Comparison of ENCODE assay signal across 18 mouse cellular contexts in the genomic region with DNA sequence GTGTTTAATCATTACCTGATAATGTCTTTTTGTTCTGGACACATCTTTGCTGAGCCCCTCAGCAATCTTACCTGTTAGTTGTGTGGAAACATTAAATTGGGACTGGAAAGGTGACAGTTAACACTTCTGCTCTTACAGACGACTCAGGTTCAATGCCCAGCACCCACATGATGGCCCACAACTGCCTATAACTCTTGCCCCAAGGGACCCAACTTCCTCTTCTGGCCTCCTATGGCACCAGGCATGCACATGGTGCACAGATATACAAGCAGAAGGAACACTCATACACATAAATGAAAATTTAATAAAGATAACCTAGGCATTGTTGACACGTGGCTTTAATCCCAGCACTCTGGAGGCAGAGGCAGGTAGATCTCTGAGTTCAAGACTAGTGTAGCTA. TPM values are rescaled to one million over a fixed set of nuclear protein-coding genes. Genes with fewer than 3 reads are reported as not detected.
DNase-seq lines count a peak whose midpoint lies in the region; ATAC-seq and TF ChIP-seq lines count a peak whose summit lies in the region.
"Had no signal": no experiment of that assay in that cellular context is flagged by ENCODE, and none has a peak within 500 bp of the region (broad histone marks: within the 10 kb centered on the region; RNA-seq: fewer than 3 reads in every experiment).

No protein-coding gene starts in this region.

- 52% methylated on average over 2 of the region's 2 CpGs for whole genome bisulfite sequencing in thymus, adult 2 months

- no peak overlapping the region for H3K4me3 ChIP-seq in thymus, adult 2 months (ENCODE audit: control insufficient read depth, insufficient read depth, low read length)
- H3K4me3 ChIP-seq in MEL (ENCODE audit: control insufficient read depth in 1 of 2, insufficient read depth in 1 of 2, low read depth in 2 of 2, low read length in 2 of 2), result no peak overlapping the region
- H3K4me3 ChIP-seq: embryonic facial prominence, embryonic 12.5 days; forebrain, embryonic 15.5 days; heart, embryonic 13.5 days; hindbrain, embryonic 15.5 days had no signal

- peaks cover 18% of the 10 kb centered on the region for H3K79me2 ChIP-seq in MEL (ENCODE audit: control insufficient read depth, insufficient read depth, low read length, poor library complexity)

- no peak for DNase-seq in thymus, adult 2 months
- DNase-seq in thymus, postnatal 25 days, result no peak
- peak; percentile 62 for DNase-seq in MEL (ENCODE audit: low read depth, low spot score)
- DNase-seq in cerebellum, adult 9-11 months, result no peak
- DNase-seq in kidney, postnatal 25 days, result no peak
- DNase-seq: adrenal gland, postnatal 10 days; cerebellum, adult 11-12 months; cerebellum, postnatal 10 days; embryo, embryonic 11 days; gastrocnemius, postnatal 36 days; heart, adult 11 months; heart, postnatal 36 days had no signal

- no peak for TF ChIP-seq RAD21 in MEL (IDR thresholded peaks at IDR 0.05; ENCODE audit: low read depth, low read length)

- H3K9me3 ChIP-seq in MEL (replicated peaks; ENCODE audit: insufficient read depth, low read length), result no peaks in the 10 kb centered on the region
- H3K9me3 ChIP-seq: embryonic facial prominence, embryonic 12.5 days; forebrain, embryonic 15.5 days; heart, embryonic 13.5 days; hindbrain, embryonic 15.5 days had no signal

- H3K4me1 ChIP-seq in thymus, adult 2 months (replicated peaks; ENCODE audit: control insufficient read depth, insufficient read depth, low read length), result peaks cover 31% of the 10 kb centered on the region
- peaks cover 8 to 38% of the 10 kb centered on the region in 2 experiments for H3K4me1 ChIP-seq in MEL (ENCODE audit: control insufficient read depth in 1 of 2, insufficient read depth in 2 of 2, low read length in 2 of 2)

- no peak for TF ChIP-seq CTCF in thymus, adult 2 months (IDR thresholded peaks at IDR 0.05; ENCODE audit: borderline replicate concordance, control insufficient read depth, extremely low read depth, insufficient read depth, low read length, poor library complexity)
- no peak for TF ChIP-seq CTCF in MEL (IDR thresholded peaks at IDR 0.05 in 2 of 3, conservative IDR thresholded peaks at IDR 0.05 in 1 of 3; ENCODE audit: control insufficient read depth in 1 of 3, insufficient read depth in 1 of 3, low read depth in 2 of 3, low read length in 3 of 3, poor library complexity in 1 of 3, severe bottlenecking in 1 of 3)

- ATAC-seq in neutrophil, adult 5-6 weeks (ENCODE audit: extremely low read depth, insufficient number of reproducible peaks, low FRiP score, poor library complexity, severe bottlenecking), result peak; percentile 77
- ATAC-seq in activated CD4-positive, CD25-positive, alpha-beta regulatory T cell, adult 4 months, result no peak
- ATAC-seq: forebrain, embryonic 15.5 days had no signal

- TF ChIP-seq POLR2A in thymus, adult 2 months (IDR thresholded peaks at IDR 0.05; ENCODE audit: control insufficient read depth, extremely low read depth, insufficient read depth, low read length, poor library complexity), result no peak
- peak in 1 of 2 experiments; percentile 17; a peak in 1 of 4 replicates for TF ChIP-seq POLR2A in MEL (IDR thresholded peaks at IDR 0.05; ENCODE audit: control insufficient read depth in 1 of 2, insufficient read depth in 1 of 2, low read depth in 1 of 2, low read length in 2 of 2, poor library complexity in 1 of 2)

- no peak; a peak in 1 of 4 replicates for TF ChIP-seq EP300 in MEL (IDR thresholded peaks at IDR 0.05; ENCODE audit: low read depth in 1 of 2, low read length in 2 of 2)

- no peak overlapping the region for H3K9ac ChIP-seq in MEL (ENCODE audit: control insufficient read depth, low read depth, low read length, poor library complexity, severe bottlenecking)
- H3K9ac ChIP-seq: embryonic facial prominence, embryonic 12.5 days; forebrain, embryonic 15.5 days; heart, embryonic 13.5 days; hindbrain, embryonic 15.5 days had no signal

- H3K36me3 ChIP-seq in thymus, adult 2 months (ENCODE audit: control insufficient read depth, insufficient read depth, low read length), result peaks cover 12% of the 10 kb centered on the region; the same call in 1 of the 2 replicates
- H3K36me3 ChIP-seq in MEL (ENCODE audit: control insufficient read depth in 1 of 2, insufficient read depth in 2 of 2, low read length in 2 of 2), result peaks cover 3 to 41% of the 10 kb centered on the region in 2 experiments; a peak in 3 of 4 replicates

- no peaks in the 10 kb centered on the region for H3K27me3 ChIP-seq in thymus, adult 2 months (ENCODE audit: control insufficient read depth, insufficient read depth, low read length)
- H3K27me3 ChIP-seq in MEL (ENCODE audit: control insufficient read depth in 1 of 2, insufficient read depth in 2 of 2, low read length in 2 of 2), result no peaks in the 10 kb centered on the region
- H3K27me3 ChIP-seq: embryonic facial prominence, embryonic 12.5 days; forebrain, embryonic 15.5 days; heart, embryonic 13.5 days; hindbrain, embryonic 15.5 days had no signal

- H3K27ac ChIP-seq in thymus, adult 2 months (ENCODE audit: control insufficient read depth, insufficient read depth, low read length), result peak overlapping the region; percentile 54; the same call in 1 of the 2 replicates
- no peak overlapping the region for H3K27ac ChIP-seq in MEL (ENCODE audit: control insufficient read depth, low read depth, low read length)
- H3K27ac ChIP-seq: embryonic facial prominence, embryonic 12.5 days; forebrain, embryonic 15.5 days; heart, embryonic 13.5 days; hindbrain, embryonic 15.5 days had no signal

TF ChIP-seq in MEL, 35 proteins besides CTCF, POLR2A, EP300 and RAD21:
- no peak for TF ChIP-seq SMC3 (IDR thresholded peaks at IDR 0.05; ENCODE audit: low read depth, low read length)
- TF ChIP-seq MXI1 (IDR thresholded peaks at IDR 0.05; ENCODE audit: low read depth, low read length), result peak; percentile 44; the same call in 1 of the 2 replicates
- peak; percentile 35; the same call in 1 of the 2 replicates for TF ChIP-seq SIN3A (IDR thresholded peaks at IDR 0.05; ENCODE audit: low read length)

RNA-seq across cellular contexts. Expression of gene Zbtb9, which starts 6.5 kb away (rescaled TPM):
- polyA plus RNA-seq in thymus, adult 2 months (2012; rRNA removed), result 54.6 and 60.7 TPM in 2 replicates
- 10.9 and 13.4 TPM in 2 replicates for total RNA-seq in MEL (2012; rRNA removed)
- polyA plus RNA-seq in MEL (2012; ENCODE audit: insufficient read depth in 1 of 2, insufficient read length in 2 of 2, low read depth in 1 of 2, low replicate concordance in 2 of 2, missing spikeins in 1 of 2), result 10 to 100 TPM in 1 of 2 experiments, not detected in 1; 10.7 TPM
- 20.9 and 32.8 TPM in 2 replicates for total RNA-seq in neutrophil, adult 5-6 weeks (2017)
- 1 to 10 TPM; 8.6 to 9.8 TPM for polyA plus RNA-seq in activated CD4-positive, CD25-positive, alpha-beta regulatory T cell, adult 4 months (2017; shearing (Covaris generic))

RNA-seq across cellular contexts. Expression of gene Syngap1, which starts 38.4 kb away (rescaled TPM):
- polyA plus RNA-seq in thymus, adult 2 months (2012; rRNA removed), result 7.6 and 7.7 TPM in 2 replicates
- total RNA-seq in MEL (2012; rRNA removed), result 2.7 TPM in 2 replicates
- 10 to 100 TPM in 1 of 2 experiments, not detected in 1; 24.6 TPM for polyA plus RNA-seq in MEL (2012; ENCODE audit: insufficient read depth in 1 of 2, insufficient read length in 2 of 2, low read depth in 1 of 2, low replicate concordance in 2 of 2, missing spikeins in 1 of 2)
- total RNA-seq in neutrophil, adult 5-6 weeks (2017), result 0.86 and 0.93 TPM in 2 replicates
- not detected for polyA plus RNA-seq in activated CD4-positive, CD25-positive, alpha-beta regulatory T cell, adult 4 months (2017; shearing (Covaris generic))

RNA-seq across cellular contexts. Expression of gene Cuta, which starts 40.1 kb away (rescaled TPM):
- polyA plus RNA-seq in thymus, adult 2 months (2012; rRNA removed), result 235 and 251 TPM in 2 replicates
- total RNA-seq in MEL (2012; rRNA removed), result 54.2 and 66.8 TPM in 2 replicates
- 100 to 1,000 TPM in 1 of 2 experiments, not detected in 1; 220 TPM for polyA plus RNA-seq in MEL (2012; ENCODE audit: insufficient read depth in 1 of 2, insufficient read length in 2 of 2, low read depth in 1 of 2, low replicate concordance in 2 of 2, missing spikeins in 1 of 2)
- total RNA-seq in neutrophil, adult 5-6 weeks (2017), result 19.9 and 22.3 TPM in 2 replicates
- 100 to 1,000 TPM; 147 to 198 TPM for polyA plus RNA-seq in activated CD4-positive, CD25-positive, alpha-beta regulatory T cell, adult 4 months (2017; shearing (Covaris generic))

RNA-seq across cellular contexts. Expression of gene Phf1, which starts 46.6 kb away (rescaled TPM):
- polyA plus RNA-seq in thymus, adult 2 months (2012; rRNA removed), result 125 and 132 TPM in 2 replicates
- total RNA-seq in MEL (2012; rRNA removed), result 2.9 and 3.0 TPM in 2 replicates
- polyA plus RNA-seq in MEL (2012; ENCODE audit: insufficient read depth in 1 of 2, insufficient read length in 2 of 2, low read depth in 1 of 2, low replicate concordance in 2 of 2, missing spikeins in 1 of 2), result 1 to 10 TPM in 1 of 2 experiments, not detected in 1; 9.5 TPM
- 80.8 and 95.3 TPM in 2 replicates for total RNA-seq in neutrophil, adult 5-6 weeks (2017)
- 10 to 100 TPM; 10.4 to 13.5 TPM for polyA plus RNA-seq in activated CD4-positive, CD25-positive, alpha-beta regulatory T cell, adult 4 months (2017; shearing (Covaris generic))

RNA-seq across cellular contexts. Expression of gene Bak1, which starts 49.4 kb away (rescaled TPM):
- 118 and 131 TPM in 2 replicates for polyA plus RNA-seq in thymus, adult 2 months (2012; rRNA removed)
- total RNA-seq in MEL (2012; rRNA removed), result 66.8 and 75.4 TPM in 2 replicates
- 100 to 1,000 TPM in 1 of 2 experiments, not detected in 1; 150 TPM for polyA plus RNA-seq in MEL (2012; ENCODE audit: insufficient read depth in 1 of 2, insufficient read length in 2 of 2, low read depth in 1 of 2, low replicate concordance in 2 of 2, missing spikeins in 1 of 2)
- 27.1 and 32.5 TPM in 2 replicates for total RNA-seq in neutrophil, adult 5-6 weeks (2017)
- polyA plus RNA-seq in activated CD4-positive, CD25-positive, alpha-beta regulatory T cell, adult 4 months (2017; shearing (Covaris generic)), result 10 to 100 TPM in 1 of 2 experiments, 1 to 10 TPM in 1; 9.8 to 17.6 TPM
